Mouse (Mus musculus): ENCODE measurements around the gene Snrpf.

- TF ChIP-seq POLR2A (IDR thresholded peaks at IDR 0.05; ENCODE audit: control insufficient read depth, extremely low read depth, insufficient read depth, low read length, poor library complexity) (no peak), CTCF (IDR thresholded peaks at IDR 0.05; ENCODE audit: borderline replicate concordance, control insufficient read depth, extremely low read depth, insufficient read depth, low read length, poor library complexity) (no peak)
Measured at GRCm38 (mm10) chr10:93610896-93611295, 21.4 kb upstream of the Snrpf start.
